Mouse (Mus musculus) midbrain, embryonic 11.5 days (tissue): ENCODE results near the gene Lrrc4c. TPM values are rescaled to one million over a fixed set of nuclear protein-coding genes. Genes with fewer than 3 reads are reported as not detected.

Experiments
- ATAC-seq: fragments of 200-750 bp; cut with Nextera tagmentation; 2 replicates; pipeline ENCODE4 v1.8.0; 2017; ENCODE audit warnings: moderate TSS enrichment, moderate library complexity; ENCODE audit not compliant: low FRiP score
- DNase-seq: peaks from one replicate; pipeline ENCODE4 v3.0.0; 2015; ENCODE audit warnings: low spot score; ENCODE audit errors: missing footprints
- H3K27ac ChIP-seq: fragments of 300-500 bp; sonication (generic); 2 replicates; pipeline ENCODE4 v1.5.1; 2014; ENCODE audit warnings: low read depth, low read length
- H3K27me3 ChIP-seq: fragments of 300-500 bp; sonication (generic); 2 replicates; pipeline ENCODE4 v1.6.1; 2014; ENCODE audit warnings: mild to moderate bottlenecking, low read length, moderate library complexity, mixed read lengths; ENCODE audit not compliant: control insufficient read depth, insufficient read depth
- H3K36me3 ChIP-seq: fragments of 300-500 bp; sonication (generic); 2 replicates; pipeline ENCODE4 v1.6.1; 2014; ENCODE audit warnings: mild to moderate bottlenecking, low read length, moderate library complexity, mixed read lengths; ENCODE audit not compliant: control insufficient read depth, insufficient read depth
- H3K4me1 ChIP-seq: fragments of 300-500 bp; sonication (generic); 2 replicates; pipeline ENCODE4 v1.6.1; 2014; ENCODE audit warnings: low read length; ENCODE audit not compliant: control insufficient read depth, insufficient read depth
- H3K4me2 ChIP-seq: fragments of 300-500 bp; sonication (generic); 2 replicates; pipeline ENCODE4 v1.6.1; 2014; ENCODE audit warnings: mild to moderate bottlenecking, moderate library complexity
- H3K4me3 ChIP-seq: fragments of 300-500 bp; sonication (generic); 2 replicates; pipeline ENCODE4 v1.5.1; 2014; ENCODE audit warnings: low read depth, low read length
- H3K9ac ChIP-seq: fragments of 300-500 bp; sonication (generic); 2 replicates; pipeline ENCODE4 v1.6.1; 2014; ENCODE audit warnings: low read length
- H3K9me3 ChIP-seq: fragments of 300-500 bp; sonication (generic); 2 replicates; pipeline ENCODE4 v1.6.1; 2016; ENCODE audit warnings: low read length; ENCODE audit not compliant: control insufficient read depth
- WGBS: fragments of 180-500 bp; shearing (Covaris S2); extraction: QIAGEN DNeasy Blood & Tissue Kit; methylation state at CpG from one replicate; pipeline ENCODE4 v1.1.7; 2014; 5-methylcytosine and 5-hydroxymethylcytosine counted together
- polyA plus RNA-seq: library from polyadenylated mRNA; unstranded; fragments of >200 nt; fragmentation: Nextera tagmentation; extraction: Ambion mirVana; gene quantifications from 2 replicates; pipeline ENCODE4 v1.2.1, GENCODE M21; 2014

Lrrc4c gene
- polyA plus RNA-seq, 1 experiment from 2014 or later, result 3.8 TPM

- no peak for ATAC-seq
- H3K9ac ChIP-seq, result no peak overlapping the region
- DNase-seq, result no peak
- 86% methylated on average over 5 of the region's 5 CpGs for WGBS
- H3K4me2 ChIP-seq, result no peak overlapping the region
- no peak overlapping the region for H3K4me3 ChIP-seq
- no peaks in the 10 kb centered on the region for H3K9me3 ChIP-seq
- no peaks in the 10 kb centered on the region for H3K4me1 ChIP-seq
- no peaks in the 10 kb centered on the region for H3K27me3 ChIP-seq
- H3K36me3 ChIP-seq, result no peaks in the 10 kb centered on the region
- no peak overlapping the region for H3K27ac ChIP-seq
Observed at GRCm38 (mm10) chr2:97037024-97037814, 719.2 kb downstream of the Lrrc4c start.

GRCm38 (mm10) chr2:97044016-97044415 lies 726.0 kb downstream of the Lrrc4c start:
- WGBS, result 66% methylated on average over 3 of the region's 3 CpGs
- Histone ChIP-seq H3K4me1 (no peaks in the 10 kb centered on the region), H3K4me3 (no peak overlapping the region), H3K27ac (no peak overlapping the region), H3K9me3 (no peaks in the 10 kb centered on the region), H3K4me2 (no peak overlapping the region), H3K36me3 (no peaks in the 10 kb centered on the region), H3K9ac (no peak overlapping the region), H3K27me3 (no peaks in the 10 kb centered on the region)
- DNase-seq (no peak), ATAC-seq (no peak)

- ATAC-seq, result no peak
- no peak overlapping the region for H3K4me3 ChIP-seq
Observed at GRCm38 (mm10) chr2:97045628-97046027, 727.7 kb downstream of the Lrrc4c start.

GRCm38 (mm10) chr2:97080156-97080555 lies 762.2 kb downstream of the Lrrc4c start:
- Histone ChIP-seq H3K9me3 (no peaks in the 10 kb centered on the region), H3K27me3 (no peaks in the 10 kb centered on the region), H3K9ac (no peak overlapping the region), H3K4me3 (no peak overlapping the region), H3K36me3 (no peaks in the 10 kb centered on the region), H3K27ac (no peak overlapping the region), H3K4me2 (no peak overlapping the region), H3K4me1 (no peaks in the 10 kb centered on the region)
- 61% methylated on average over 1 of the region's 1 CpGs for WGBS
- ATAC-seq, result 0 out of 2 replicates have a peak, but pooled peaks have one; percentile 5
- DNase-seq, result no peak

More at GRCm38 (mm10) chr2:97045628-97046027, 727.7 kb downstream of the Lrrc4c start:
- H3K27ac ChIP-seq, result no peak overlapping the region
- no peaks in the 10 kb centered on the region for H3K9me3 ChIP-seq
- H3K4me2 ChIP-seq, result no peak overlapping the region
- no peak for DNase-seq
- no peak overlapping the region for H3K9ac ChIP-seq
- no peaks in the 10 kb centered on the region for H3K27me3 ChIP-seq
- no peaks in the 10 kb centered on the region for H3K4me1 ChIP-seq
- no peaks in the 10 kb centered on the region for H3K36me3 ChIP-seq
- WGBS, result 95% methylated on average over 3 of the region's 3 CpGs

DNA sequence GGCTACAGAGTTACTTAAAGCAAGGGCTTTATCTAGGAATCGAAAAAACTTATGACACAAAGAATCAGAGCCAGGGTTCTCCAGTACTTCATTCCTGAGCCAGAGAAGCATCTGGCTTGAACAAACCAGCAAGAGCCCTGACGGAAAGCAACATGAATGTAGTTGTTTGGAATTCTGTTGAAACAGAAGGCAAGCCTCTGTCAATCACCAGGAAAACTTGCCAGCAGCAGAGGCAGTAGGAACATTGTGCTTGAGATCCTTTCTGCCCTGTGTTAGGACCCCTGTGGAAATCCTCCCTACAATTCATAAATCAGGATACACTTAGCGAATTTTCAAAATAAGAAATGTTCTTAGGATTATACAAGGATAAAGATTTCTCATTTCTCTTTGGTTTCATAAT lies 780.0 kb downstream of the Lrrc4c start:
- H3K4me3 ChIP-seq, result no peak overlapping the region
- no peaks in the 10 kb centered on the region for H3K36me3 ChIP-seq
- DNase-seq (no peak), ATAC-seq (no peak)
- WGBS, result 59% methylated on average over 3 of the region's 3 CpGs
- H3K4me2 ChIP-seq, result no peak overlapping the region
- no peaks in the 10 kb centered on the region for H3K9me3 ChIP-seq
- no peaks in the 10 kb centered on the region for H3K4me1 ChIP-seq
- H3K9ac ChIP-seq, result no peak overlapping the region
- H3K27me3 ChIP-seq, result no peaks in the 10 kb centered on the region
- no peak overlapping the region for H3K27ac ChIP-seq

GRCm38 (mm10) chr2:97103398-97104162 lies 785.6 kb downstream of the Lrrc4c start:
- no peak for ATAC-seq
- no peaks in the 10 kb centered on the region for H3K9me3 ChIP-seq
- no peak overlapping the region for H3K9ac ChIP-seq
- H3K4me3 ChIP-seq, result no peak overlapping the region
- no peak for DNase-seq
- no peaks in the 10 kb centered on the region for H3K27me3 ChIP-seq
- no peaks in the 10 kb centered on the region for H3K36me3 ChIP-seq
- H3K27ac ChIP-seq, result no peak overlapping the region
- no peaks in the 10 kb centered on the region for H3K4me1 ChIP-seq
- H3K4me2 ChIP-seq, result no peak overlapping the region
- 76% methylated on average over 2 of the region's 2 CpGs for WGBS

DNA sequence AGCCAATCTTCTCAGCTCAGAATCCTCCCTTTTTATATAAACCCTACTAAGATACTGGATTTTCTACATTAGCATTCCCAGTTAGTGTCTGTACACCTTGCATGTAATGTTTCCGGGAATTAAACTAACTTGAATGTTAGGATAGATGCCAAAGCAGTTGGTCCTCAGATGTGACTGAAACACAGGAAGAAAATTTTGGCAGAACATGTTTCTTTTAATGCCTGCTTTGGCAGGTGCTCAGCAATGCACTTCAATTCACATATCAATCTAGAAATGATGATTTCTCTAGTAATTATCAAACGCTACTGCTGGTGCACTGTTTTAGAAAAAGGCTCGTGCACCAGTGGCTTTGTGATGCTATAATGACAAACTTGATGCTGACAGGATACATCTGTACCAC lies 806.3 kb downstream of the Lrrc4c start:
- H3K36me3 ChIP-seq, result no peaks in the 10 kb centered on the region
- H3K4me2 ChIP-seq, result no peak overlapping the region
- no peaks in the 10 kb centered on the region for H3K27me3 ChIP-seq
- no peak for DNase-seq
- no peak for ATAC-seq
- WGBS, result 84% methylated on average over 3 of the region's 3 CpGs
- H3K4me3 ChIP-seq, result no peak overlapping the region
- H3K9ac ChIP-seq, result no peak overlapping the region
- H3K4me1 ChIP-seq, result no peaks in the 10 kb centered on the region
- no peaks in the 10 kb centered on the region for H3K9me3 ChIP-seq
- H3K27ac ChIP-seq, result no peak overlapping the region

- H3K9me3 ChIP-seq, result no peaks in the 10 kb centered on the region
- H3K27ac ChIP-seq, result no peak overlapping the region
- H3K36me3 ChIP-seq, result no peaks in the 10 kb centered on the region
- H3K4me3 ChIP-seq, result no peak overlapping the region
- no peaks in the 10 kb centered on the region for H3K27me3 ChIP-seq
- no peaks in the 10 kb centered on the region for H3K4me1 ChIP-seq
- WGBS, result 93% methylated on average over 3 of the region's 3 CpGs
- no peak for ATAC-seq
- no peak overlapping the region for H3K9ac ChIP-seq
- DNase-seq, result no peak
- H3K4me2 ChIP-seq, result no peak overlapping the region
Observed at GRCm38 (mm10) chr2:97138454-97138853, 820.5 kb downstream of the Lrrc4c start.

- DNase-seq (no peak), ATAC-seq (no peak)
- no peaks in the 10 kb centered on the region for H3K9me3 ChIP-seq
- H3K9ac ChIP-seq, result no peak overlapping the region
- no peaks in the 10 kb centered on the region for H3K36me3 ChIP-seq
- H3K4me3 ChIP-seq, result no peak overlapping the region
- no peaks in the 10 kb centered on the region for H3K4me1 ChIP-seq
- 94% methylated on average over 3 of the region's 3 CpGs for WGBS
- H3K27ac ChIP-seq, result no peak overlapping the region
- H3K27me3 ChIP-seq, result no peaks in the 10 kb centered on the region
- H3K4me2 ChIP-seq, result no peak overlapping the region
Observed at GRCm38 (mm10) chr2:97151626-97152194, 833.7 kb downstream of the Lrrc4c start.
